ENCODE assay signal across 16 mouse cellular contexts in the genomic region with DNA sequence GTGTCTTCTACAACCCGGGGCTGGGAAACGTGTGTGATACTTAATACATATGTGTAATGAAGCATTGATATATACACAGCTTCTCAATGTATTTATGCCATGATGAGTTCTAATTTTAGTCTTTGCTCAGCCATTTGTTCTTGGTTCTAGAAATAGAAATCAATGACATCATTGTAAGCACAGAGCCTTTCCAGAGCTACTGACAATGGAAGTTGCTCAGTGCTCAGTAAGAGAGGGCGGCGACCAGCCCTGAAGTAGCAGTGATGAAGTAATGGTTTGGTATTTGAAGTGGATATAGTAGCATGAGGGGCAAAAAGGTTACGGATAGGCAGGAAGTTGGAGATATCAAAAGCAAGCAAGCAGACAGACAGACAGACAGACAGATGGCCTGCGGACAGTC.
"Had no signal": no experiment of that assay in that cellular context is flagged by ENCODE, and none has a peak within 500 bp of the region (broad histone marks: within the 10 kb centered on the region; RNA-seq: fewer than 3 reads in every experiment).

No protein-coding gene starts in this region.

- H3K4me2 ChIP-seq: limb, embryonic 12.5 days; limb, embryonic 15.5 days; liver, embryonic 11.5 days; lung, embryonic 15.5 days; midbrain, embryonic 11.5 days had no signal

- H3K4me3 ChIP-seq: layer of hippocampus, adult 2 months; limb, embryonic 12.5 days; limb, embryonic 15.5 days; lung, embryonic 15.5 days had no signal

- H3K9ac ChIP-seq: limb, embryonic 12.5 days; limb, embryonic 15.5 days; liver, embryonic 14.5 days; liver, postnatal 0 days; lung, embryonic 15.5 days had no signal

- H3K9me3 ChIP-seq: limb, embryonic 15.5 days; lung, embryonic 15.5 days had no signal

- H3K27me3 ChIP-seq: limb, embryonic 12.5 days; limb, embryonic 15.5 days; lung, embryonic 15.5 days had no signal

- H3K4me1 ChIP-seq: limb, embryonic 15.5 days; lung, embryonic 15.5 days had no signal

- H3K36me3 ChIP-seq: limb, embryonic 12.5 days; limb, embryonic 15.5 days; lung, embryonic 15.5 days had no signal

- DNase-seq: kidney, postnatal 25 days; layer of hippocampus, adult 9-11 months; liver, postnatal 0 days; lung, postnatal 14 days; lung, postnatal 4 days; midbrain, embryonic 14.5 days; thymus, adult 18-20 months; thymus, postnatal 4 days had no signal

- ATAC-seq: liver, postnatal 0 days had no signal

- H3K27ac ChIP-seq: kidney, postnatal 0 days; layer of hippocampus, adult 2 months; limb, embryonic 12.5 days; limb, embryonic 15.5 days; liver, embryonic 14.5 days; lung, embryonic 15.5 days had no signal
